Mouse (Mus musculus): ENCODE data around the gene Zfp839. TPM values are rescaled to one million over a fixed set of nuclear protein-coding genes. Genes with fewer than 3 reads are reported as not detected.
A peak's percentile ranks its signal among the peaks of the same experiment; 100 is the strongest.
"Not testable (repeated sequence)": the region's sequence is repeated elsewhere in the genome, so short reads cannot be mapped to it uniquely, and the experiment has no call there.

The Zfp839 gene
- polyA plus RNA-seq, 1 experiment from 2014 or later, result 1.8 TPM

GRCm38 (mm10) chr12:110857196-110857595, 7.1 kb downstream of the Zfp839 start:
- ATAC-seq (ENCODE audit: insufficient read depth), result no peak
- H3K36me3 ChIP-seq (replicated peaks), result peaks cover 14% of the 10 kb centered on the region
- peaks cover 30% of the 10 kb centered on the region for H3K4me1 ChIP-seq (replicated peaks)
- no peak overlapping the region for H3K9ac ChIP-seq
- H3K9me3 ChIP-seq (replicated peaks), result no peaks in the 10 kb centered on the region
- WGBS (ENCODE audit: insufficient replicate concordance), result 50% methylated on average over 7 of the region's 7 CpGs
- H3K4me3 ChIP-seq (replicated peaks), result no peak overlapping the region
- H3K27ac ChIP-seq (replicated peaks), result no peak overlapping the region
- no peak overlapping the region for H3K4me2 ChIP-seq
- H3K27me3 ChIP-seq, result no peaks in the 10 kb centered on the region

- not testable (repeated sequence) for ATAC-seq (ENCODE audit: insufficient read depth); H3K4me2 ChIP-seq; H3K9ac ChIP-seq; H3K27ac ChIP-seq (replicated peaks); H3K27me3 ChIP-seq; H3K9me3 ChIP-seq (replicated peaks); H3K4me3 ChIP-seq (replicated peaks)
- 89% methylated on average over 15 of the region's 15 CpGs for WGBS (ENCODE audit: insufficient replicate concordance)
- H3K36me3 ChIP-seq (replicated peaks), result peaks cover 14% of the 10 kb centered on the region
- peaks cover 25% of the 10 kb centered on the region for H3K4me1 ChIP-seq (replicated peaks)
Observed at GRCm38 (mm10) chr12:110858681-110859080, 8.6 kb downstream of the Zfp839 start.

GRCm38 (mm10) chr12:110860293-110860692, 10.2 kb downstream of the Zfp839 start:
- Histone ChIP-seq H3K27ac (replicated peaks) (no peak overlapping the region), H3K9ac (no peak overlapping the region), H3K9me3 (replicated peaks) (no peaks in the 10 kb centered on the region), H3K27me3 (no peaks in the 10 kb centered on the region), H3K36me3 (replicated peaks) (peaks cover 10% of the 10 kb centered on the region), H3K4me3 (replicated peaks) (no peak overlapping the region), H3K4me1 (replicated peaks) (peaks cover 22% of the 10 kb centered on the region), H3K4me2 (no peak overlapping the region)
- ATAC-seq (ENCODE audit: insufficient read depth), result no peak

GRCm38 (mm10) chr12:110861256-110861655, 11.2 kb downstream of the Zfp839 start:
- no peak for ATAC-seq (ENCODE audit: insufficient read depth)
- peaks cover 20% of the 10 kb centered on the region for H3K4me1 ChIP-seq (replicated peaks)
- 0 out of 2 replicates have a peak, but pooled peaks cover under 1% of the 10 kb centered on the region for H3K36me3 ChIP-seq (replicated peaks)
- H3K4me2 ChIP-seq, result no peak overlapping the region
- H3K4me3 ChIP-seq (replicated peaks), result no peak overlapping the region
- no peaks in the 10 kb centered on the region for H3K9me3 ChIP-seq (replicated peaks)
- H3K9ac ChIP-seq, result no peak overlapping the region
- H3K27me3 ChIP-seq, result no peaks in the 10 kb centered on the region
- 74% methylated on average over 7 of the region's 7 CpGs for WGBS (ENCODE audit: insufficient replicate concordance)
- no peak overlapping the region for H3K27ac ChIP-seq (replicated peaks)

GRCm38 (mm10) chr12:110864008-110864407, 14.0 kb downstream of the Zfp839 start:
- Histone ChIP-seq H3K27ac (replicated peaks) (no peak overlapping the region), H3K9me3 (replicated peaks) (no peaks in the 10 kb centered on the region), H3K4me2 (no peak overlapping the region), H3K27me3 (no peaks in the 10 kb centered on the region), H3K9ac (no peak overlapping the region), H3K36me3 (replicated peaks) (peaks cover 15% of the 10 kb centered on the region), H3K4me1 (replicated peaks) (peaks cover 20% of the 10 kb centered on the region), H3K4me3 (replicated peaks) (no peak overlapping the region)
- WGBS (ENCODE audit: insufficient replicate concordance), result 75% methylated on average over 6 of the region's 6 CpGs
- ATAC-seq (ENCODE audit: insufficient read depth), result no peak

GRCm38 (mm10) chr12:110865571-110865970, 15.5 kb downstream of the Zfp839 start:
- no peaks in the 10 kb centered on the region for H3K9me3 ChIP-seq (replicated peaks)
- peaks cover 23% of the 10 kb centered on the region for H3K36me3 ChIP-seq (replicated peaks)
- peak; percentile 22; the same call in 1 of the 2 replicates for ATAC-seq (ENCODE audit: insufficient read depth)
- no peak overlapping the region for H3K4me2 ChIP-seq
- H3K9ac ChIP-seq, result no peak overlapping the region
- 62% methylated on average over 5 of the region's 6 CpGs for WGBS (ENCODE audit: insufficient replicate concordance)
- no peak overlapping the region for H3K4me3 ChIP-seq (replicated peaks)
- H3K27me3 ChIP-seq, result no peaks in the 10 kb centered on the region
- peak overlapping the region; percentile 61 for H3K27ac ChIP-seq (replicated peaks)
- peaks cover 34% of the 10 kb centered on the region for H3K4me1 ChIP-seq (replicated peaks)

- Histone ChIP-seq H3K9me3 (replicated peaks) (no peaks in the 10 kb centered on the region), H3K27me3 (no peaks in the 10 kb centered on the region), H3K4me3 (replicated peaks) (no peak overlapping the region), H3K27ac (replicated peaks) (peak overlapping the region; percentile 61), H3K4me2 (no peak overlapping the region), H3K4me1 (replicated peaks) (peaks cover 39% of the 10 kb centered on the region), H3K9ac (no peak overlapping the region), H3K36me3 (replicated peaks) (peaks cover 27% of the 10 kb centered on the region)
- ATAC-seq (ENCODE audit: insufficient read depth), result no peak
- WGBS (ENCODE audit: insufficient replicate concordance), result 73% methylated on average over 10 of the region's 10 CpGs
Observed at GRCm38 (mm10) chr12:110865989-110866388, 15.9 kb downstream of the Zfp839 start.

GRCm38 (mm10) chr12:110870107-110870506, 20.1 kb downstream of the Zfp839 start:
- Histone ChIP-seq H3K27ac (replicated peaks) (peak overlapping the region; percentile 25), H3K4me3 (replicated peaks) (no peak overlapping the region), H3K9ac (peak overlapping the region; percentile 7; the same call in 1 of the 2 replicates), H3K36me3 (replicated peaks) (peaks cover 58% of the 10 kb centered on the region), H3K4me1 (replicated peaks) (peaks cover 56% of the 10 kb centered on the region), H3K9me3 (replicated peaks) (no peaks in the 10 kb centered on the region), H3K27me3 (no peaks in the 10 kb centered on the region), H3K4me2 (peak overlapping the region; percentile 50)
- WGBS (ENCODE audit: insufficient replicate concordance), result 40% methylated on average over 4 of the region's 4 CpGs
- ATAC-seq (ENCODE audit: insufficient read depth), result peak; percentile 73

GRCm38 (mm10) chr12:110871247-110871646, 21.2 kb downstream of the Zfp839 start:
- Histone ChIP-seq H3K9me3 (replicated peaks) (no peaks in the 10 kb centered on the region), H3K4me2 (no peak overlapping the region), H3K27me3 (no peaks in the 10 kb centered on the region), H3K36me3 (replicated peaks) (peaks cover 69% of the 10 kb centered on the region), H3K9ac (no peak overlapping the region), H3K4me3 (replicated peaks) (no peak overlapping the region), H3K27ac (replicated peaks) (peak overlapping the region; percentile 25), H3K4me1 (replicated peaks) (peaks cover 48% of the 10 kb centered on the region)
- peak; percentile 11; the same call in 1 of the 2 replicates for ATAC-seq (ENCODE audit: insufficient read depth)
- WGBS (ENCODE audit: insufficient replicate concordance), result 69% methylated on average over 5 of the region's 5 CpGs

- no peak overlapping the region for H3K9ac ChIP-seq
- H3K4me2 ChIP-seq, result no peak overlapping the region
- no peaks in the 10 kb centered on the region for H3K27me3 ChIP-seq
- no peaks in the 10 kb centered on the region for H3K9me3 ChIP-seq (replicated peaks)
- peaks cover 81% of the 10 kb centered on the region for H3K36me3 ChIP-seq (replicated peaks)
- H3K4me3 ChIP-seq (replicated peaks), result no peak overlapping the region
- peaks cover 23% of the 10 kb centered on the region for H3K4me1 ChIP-seq (replicated peaks)
- ATAC-seq (ENCODE audit: insufficient read depth), result no peak
- no peak overlapping the region for H3K27ac ChIP-seq (replicated peaks)
- 76% methylated on average over 2 of the region's 2 CpGs for WGBS (ENCODE audit: insufficient replicate concordance)
Observed at GRCm38 (mm10) chr12:110875351-110875750, 25.3 kb downstream of the Zfp839 start.

- Histone ChIP-seq H3K9ac (no peak overlapping the region), H3K27me3 (no peaks in the 10 kb centered on the region), H3K4me3 (replicated peaks) (no peak overlapping the region), H3K27ac (replicated peaks) (no peak overlapping the region), H3K4me1 (replicated peaks) (peaks cover 24% of the 10 kb centered on the region; the same call in 1 of the 2 replicates), H3K4me2 (no peak overlapping the region), H3K36me3 (replicated peaks) (peaks cover 56% of the 10 kb centered on the region), H3K9me3 (replicated peaks) (no peaks in the 10 kb centered on the region)
- no peak for ATAC-seq (ENCODE audit: insufficient read depth)
- 75% methylated on average over 7 of the region's 7 CpGs for WGBS (ENCODE audit: insufficient replicate concordance)
Observed at GRCm38 (mm10) chr12:110882291-110882690, 32.2 kb downstream of the Zfp839 start.

GRCm38 (mm10) chr12:110885251-110885650, 35.2 kb downstream of the Zfp839 start:
- H3K9ac ChIP-seq, result no peak overlapping the region
- H3K4me2 ChIP-seq, result no peak overlapping the region
- H3K27ac ChIP-seq (replicated peaks), result no peak overlapping the region
- H3K4me3 ChIP-seq (replicated peaks), result no peak overlapping the region
- peaks cover 31% of the 10 kb centered on the region for H3K36me3 ChIP-seq (replicated peaks)
- WGBS (ENCODE audit: insufficient replicate concordance), result 87% methylated on average over 2 of the region's 2 CpGs
- H3K27me3 ChIP-seq, result no peaks in the 10 kb centered on the region
- H3K9me3 ChIP-seq (replicated peaks), result no peaks in the 10 kb centered on the region
- ATAC-seq (ENCODE audit: insufficient read depth), result no peak
- H3K4me1 ChIP-seq (replicated peaks), result peaks cover 43% of the 10 kb centered on the region
